Mouse (Mus musculus): Measurements from ENCODE around the gene Ints4. TPM values are rescaled to one million over a fixed set of nuclear protein-coding genes. Genes with fewer than 3 reads are reported as not detected.
A peak's percentile ranks its signal among the peaks of the same experiment; 100 is the strongest.
"Not testable (repeated sequence)": the region's sequence is repeated elsewhere in the genome, so short reads cannot be mapped to it uniquely, and the experiment has no call there.

Ints4 gene
- 52.5 and 53.3 TPM in 2 replicates for polyA plus RNA-seq (2012; rRNA removed)

DNA sequence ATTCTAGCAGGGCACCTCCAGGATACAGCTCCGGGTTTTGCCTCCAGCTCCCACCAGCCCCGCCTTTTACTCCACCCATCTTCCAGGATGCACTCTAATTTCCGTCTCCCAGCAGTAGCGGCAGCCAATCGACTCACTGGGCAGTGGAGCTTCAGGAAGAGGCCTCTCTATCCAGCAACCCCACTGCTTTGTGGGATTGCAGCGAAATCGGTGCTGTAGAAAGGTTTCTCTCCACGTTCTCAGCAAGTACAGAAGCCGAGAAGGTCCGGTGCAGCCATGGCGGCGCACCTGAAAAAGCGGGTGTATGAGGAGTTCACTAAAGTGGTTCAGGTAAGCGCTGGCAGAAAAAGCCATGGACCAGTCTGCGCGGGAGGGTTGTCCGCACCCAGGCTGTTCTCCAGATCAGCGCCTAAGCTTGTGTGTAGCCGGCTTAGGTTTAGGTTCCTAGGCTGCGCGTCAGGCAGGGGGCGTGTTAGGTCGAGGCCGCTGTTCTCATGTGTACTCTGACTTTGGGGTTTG is at the start of gene Ints4:
TSS of gene Ints4 (plus strand) at position 136 of the 519 bp plus-strand sequence.
- DNase-seq (ENCODE audit: low spot score) = peak; percentile 69

DNA sequence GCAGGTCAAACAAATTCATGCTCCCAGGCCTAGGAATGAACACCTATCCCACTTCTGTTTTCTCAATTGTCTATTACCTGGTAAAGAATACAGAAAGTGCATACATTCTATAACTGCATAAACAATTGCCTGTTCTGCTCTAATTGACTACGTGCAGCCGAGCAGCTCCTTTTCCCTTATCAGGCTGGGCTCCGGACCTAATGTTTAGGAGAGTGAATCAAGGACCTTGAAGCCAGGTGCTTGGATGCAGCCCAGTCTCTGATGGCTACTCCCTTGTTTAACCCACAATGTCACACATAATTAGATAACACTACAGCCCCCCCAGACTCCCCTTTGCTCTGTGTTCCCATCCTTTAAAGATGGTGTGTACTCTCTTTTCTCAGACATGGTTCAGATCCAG is 47.2 kb upstream of the Ints4 start:
- not testable (repeated sequence) for DNase-seq (ENCODE audit: low spot score)

DNA sequence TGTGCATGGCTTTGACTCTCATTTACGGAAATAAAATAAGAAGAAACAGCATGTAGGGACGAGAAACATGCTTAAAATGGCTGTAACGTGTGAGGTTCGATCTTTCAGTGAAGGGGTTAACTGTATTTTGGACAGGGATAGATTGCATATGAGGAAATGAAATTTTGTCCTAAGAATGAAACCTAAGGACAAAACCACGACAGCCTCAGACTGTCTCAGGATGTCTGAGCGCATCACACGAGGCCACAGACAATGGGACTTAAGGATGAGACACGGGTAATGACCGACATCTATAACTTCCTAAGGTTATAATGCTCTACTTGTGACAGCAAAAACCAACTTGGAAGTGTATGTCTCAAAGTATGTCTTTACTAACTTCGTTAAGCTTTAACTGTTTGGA is 46.2 kb upstream of the Ints4 start:
- no peak for DNase-seq (ENCODE audit: low spot score)

DNA sequence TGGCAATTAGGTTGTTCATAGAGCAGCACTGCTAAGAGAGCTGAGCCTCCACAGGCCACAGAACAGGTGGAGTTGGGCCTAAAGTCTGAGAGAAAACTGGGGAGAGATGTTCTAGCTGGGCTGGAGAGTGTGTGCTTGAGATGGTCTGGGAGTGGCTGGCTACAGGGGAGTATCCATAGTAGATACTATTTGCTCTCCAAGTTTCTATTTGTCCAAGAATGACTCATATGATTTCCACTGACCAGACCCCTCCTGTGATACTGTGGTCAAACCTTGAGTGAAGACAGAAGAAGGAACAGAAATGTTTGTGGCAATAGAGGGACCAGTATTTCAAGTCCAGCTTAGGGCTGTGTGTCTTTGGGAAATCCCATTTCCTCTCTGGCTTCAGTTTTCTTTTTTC is 41.8 kb upstream of the Ints4 start:
- no peak for DNase-seq (ENCODE audit: low spot score)

DNA sequence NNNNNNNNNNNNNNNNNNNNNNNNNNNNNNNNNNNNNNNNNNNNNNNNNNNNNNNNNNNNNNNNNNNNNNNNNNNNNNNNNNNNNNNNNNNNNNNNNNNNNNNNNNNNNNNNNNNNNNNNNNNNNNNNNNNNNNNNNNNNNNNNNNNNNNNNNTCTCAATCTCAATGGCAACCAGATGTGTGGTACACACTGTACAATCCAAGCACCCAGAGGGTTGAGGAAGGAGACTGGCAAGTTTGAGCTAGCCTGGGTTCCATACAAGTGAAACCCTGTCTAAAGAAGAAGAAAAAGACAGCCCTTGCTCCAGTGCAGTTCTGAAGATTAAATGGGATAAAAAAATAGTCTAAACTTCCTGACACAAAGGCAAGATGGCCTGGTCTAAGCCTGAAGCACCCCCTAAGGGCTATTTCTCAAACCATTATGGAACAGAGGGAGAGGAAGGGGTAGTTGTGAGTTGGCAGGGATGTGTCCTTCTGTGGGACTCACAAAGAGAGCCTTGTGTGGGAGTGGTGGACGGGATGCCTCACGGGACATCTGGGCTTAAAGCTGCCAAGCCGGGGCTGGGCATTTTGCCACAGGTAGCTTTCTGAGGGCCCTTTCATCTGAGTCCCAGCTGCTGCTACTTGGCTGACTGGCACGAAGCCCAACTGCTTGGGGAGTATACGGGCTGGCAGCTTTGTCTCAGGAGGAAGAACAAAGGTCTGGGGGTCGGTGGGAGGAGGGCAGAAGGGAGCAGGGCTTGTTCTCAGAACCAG is 34.4 kb upstream of the Ints4 start:
- peak; percentile 30 for DNase-seq (ENCODE audit: low spot score)

DNA sequence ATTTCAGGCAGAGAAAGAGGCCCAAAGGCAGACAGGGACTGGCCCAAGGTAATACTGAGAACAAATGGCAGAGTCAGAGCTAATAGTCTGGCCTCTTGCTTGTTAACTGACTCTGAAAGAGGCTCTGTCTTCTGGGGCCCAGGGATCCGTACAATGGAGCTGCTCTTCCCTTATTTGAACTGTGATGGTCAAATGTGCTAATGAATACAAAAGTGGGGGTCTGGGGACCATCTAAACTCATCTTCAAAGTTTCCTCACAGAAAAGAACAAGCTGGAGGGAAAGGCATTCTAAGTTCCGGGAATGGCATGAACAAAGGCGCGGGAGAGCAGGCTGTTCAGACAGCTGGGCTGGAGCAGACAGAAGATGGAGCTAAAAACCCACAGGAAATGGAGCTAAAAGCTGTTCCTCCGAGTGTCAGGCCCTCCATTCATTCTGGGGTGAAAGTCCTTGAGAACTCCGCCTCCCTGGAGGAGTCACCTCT is 33.7 kb upstream of the Ints4 start:
- DNase-seq (ENCODE audit: low spot score) = no peak

DNA sequence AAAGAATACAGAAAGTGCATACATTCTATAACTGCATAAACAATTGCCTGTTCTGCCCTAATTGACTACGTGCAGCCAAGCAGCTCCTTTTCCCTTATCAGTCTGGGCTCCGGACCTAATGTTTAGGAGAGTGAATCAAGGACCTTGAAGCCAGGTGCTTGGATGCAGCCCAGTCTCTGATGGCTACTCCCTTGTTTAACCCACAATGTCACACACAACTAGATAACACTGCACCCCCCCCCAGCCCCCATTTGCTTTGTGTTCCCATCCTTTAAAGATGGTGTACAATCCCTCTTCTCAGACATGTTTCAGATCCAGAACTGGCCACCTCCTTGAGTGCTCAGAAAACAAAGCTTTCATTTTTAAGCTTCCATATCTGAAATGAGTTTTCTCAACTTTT is 29.7 kb upstream of the Ints4 start, which contains the start of gene Kctd14:
TSS of gene Kctd14 (plus strand) at position 301 of the 400 bp plus-strand sequence.
- not testable (repeated sequence) for DNase-seq (ENCODE audit: low spot score)

DNA sequence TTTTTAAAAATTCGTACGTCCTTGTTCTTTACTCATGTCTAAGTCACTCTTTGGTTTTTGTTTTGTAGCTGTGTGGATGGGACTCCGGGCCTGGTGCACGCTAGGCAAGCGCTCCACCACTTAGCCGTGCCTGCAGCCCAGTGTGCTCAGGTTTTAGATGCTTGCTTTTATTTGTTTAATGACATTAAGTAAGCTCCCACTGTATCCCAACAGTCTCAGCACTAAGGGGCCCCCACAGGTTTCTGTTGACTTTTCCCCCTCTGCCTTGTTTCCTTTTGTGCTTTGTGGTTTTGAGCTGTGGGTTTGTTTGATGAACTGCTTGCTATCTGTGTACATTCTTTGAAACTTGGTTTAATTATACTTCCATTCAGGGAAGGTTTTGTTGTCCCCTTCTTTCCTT is 28.6 kb upstream of the Ints4 start:
- no peak for DNase-seq (ENCODE audit: low spot score)

DNA sequence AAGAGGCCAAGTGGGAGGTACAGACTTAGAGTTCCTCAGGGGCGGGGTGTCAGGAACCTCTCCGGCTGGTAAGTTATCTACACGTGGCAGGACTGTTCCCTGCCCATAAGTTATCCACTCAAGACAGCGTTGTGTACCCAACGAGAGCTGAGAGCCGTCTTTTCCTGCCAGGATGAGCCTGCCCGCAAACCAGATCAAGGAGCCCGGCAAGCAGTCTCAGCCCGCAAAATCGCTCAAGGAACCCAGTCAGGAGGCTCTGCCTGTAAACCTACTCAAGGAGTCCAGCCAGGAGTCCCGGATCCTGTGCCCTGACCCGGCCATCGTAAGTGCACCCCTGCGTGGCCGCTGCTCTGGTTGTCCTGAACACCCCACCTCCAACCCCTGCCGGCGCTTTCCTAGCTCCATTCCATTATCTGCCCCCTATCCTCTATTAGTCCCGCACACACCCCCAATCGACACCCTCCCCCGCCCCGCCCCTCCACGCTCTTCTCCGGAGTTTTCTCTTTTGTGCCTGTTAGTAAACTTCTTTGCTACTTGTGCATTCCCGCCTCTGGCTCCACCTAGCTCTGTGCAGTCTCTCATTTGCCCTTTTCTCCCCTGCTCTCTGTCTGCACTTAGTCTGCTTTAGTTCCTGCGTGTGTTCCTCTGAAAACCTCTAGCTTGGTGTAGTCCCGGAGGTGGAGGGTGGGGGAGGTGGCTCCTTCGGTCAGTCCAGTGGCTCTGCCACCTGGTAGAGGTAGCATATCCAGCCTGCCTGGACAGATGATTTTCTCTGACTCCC is 27.4 kb upstream of the Ints4 start:
- no peak for DNase-seq (ENCODE audit: low spot score)

DNA sequence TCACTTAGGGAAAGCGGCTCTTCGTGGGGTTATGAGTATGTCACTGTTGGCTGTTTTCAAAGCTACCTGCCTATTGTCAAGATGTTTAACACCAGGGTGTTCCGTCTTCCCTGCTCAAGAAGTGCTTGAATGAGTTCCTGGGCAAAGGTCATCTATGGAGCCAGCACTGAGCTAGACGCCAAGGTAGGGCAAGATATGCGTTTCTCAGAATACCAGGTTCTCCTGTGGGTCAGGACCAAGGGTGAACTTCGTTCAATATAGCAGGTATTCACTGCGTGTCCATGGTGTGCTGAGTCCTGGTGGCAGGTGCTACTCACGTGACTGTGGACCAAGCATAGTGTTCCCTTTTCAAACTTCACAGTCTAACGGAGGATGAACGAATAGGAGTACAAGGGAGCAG is 26.0 kb upstream of the Ints4 start:
- DNase-seq (ENCODE audit: low spot score) = no peak

DNA sequence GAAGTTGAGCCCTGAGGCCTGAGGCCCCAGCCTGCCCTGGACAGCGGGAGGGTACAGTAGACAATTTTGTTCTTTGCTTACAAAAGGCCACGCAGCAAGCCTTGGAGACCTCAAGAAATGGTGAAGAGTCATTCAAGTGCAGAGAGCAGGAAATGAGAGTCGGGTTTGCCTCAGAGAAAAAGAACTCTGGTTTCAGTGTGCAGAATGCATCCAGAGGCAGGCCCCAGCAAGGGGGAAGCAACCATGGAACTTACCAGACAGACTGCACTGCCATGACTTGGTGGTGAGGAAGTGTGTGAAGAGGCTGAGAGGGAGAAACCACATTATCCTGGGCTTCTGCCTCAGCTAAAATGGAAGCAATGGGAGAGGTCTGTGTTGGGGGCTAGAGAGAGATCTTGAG is 25.2 kb upstream of the Ints4 start:
- DNase-seq (ENCODE audit: low spot score) = no peak

DNA sequence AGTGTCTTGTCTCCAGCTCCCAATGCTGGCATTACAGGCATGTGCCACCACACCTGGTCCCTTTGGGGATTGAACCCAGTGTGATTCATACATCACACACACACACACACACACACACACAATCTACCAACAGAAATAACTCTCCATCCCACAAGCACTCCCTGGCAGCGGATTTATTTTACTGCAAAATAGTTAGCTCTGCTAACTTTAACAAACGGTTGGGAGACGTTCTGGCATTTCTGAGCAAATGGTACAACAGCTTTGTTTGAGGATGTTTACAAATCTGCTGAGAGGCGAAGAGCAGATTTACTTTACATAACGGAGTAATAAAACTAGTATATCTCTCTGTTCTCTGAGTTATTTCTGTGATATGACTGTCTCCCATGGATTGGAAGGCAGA is 7.8 kb upstream of the Ints4 start:
- DNase-seq (ENCODE audit: low spot score) = no peak

DNA sequence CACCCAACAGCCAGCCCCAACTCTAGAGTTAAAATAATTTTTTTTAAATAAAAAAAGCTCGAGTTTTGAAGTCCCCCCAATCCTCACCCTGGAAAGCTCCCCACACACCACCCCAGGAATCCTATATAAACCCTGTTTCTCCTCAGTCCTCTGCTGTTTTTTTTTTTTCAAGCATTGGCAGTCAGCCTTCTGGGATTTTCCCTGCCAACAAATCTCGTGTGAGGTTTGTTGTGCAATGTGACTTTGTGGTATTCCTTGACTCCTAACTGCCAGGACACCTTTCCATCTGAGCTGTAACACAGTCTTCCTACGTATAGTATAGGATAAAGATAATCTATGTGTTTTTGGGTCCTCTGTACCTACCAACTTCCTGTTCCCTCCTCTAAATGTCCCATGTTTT is 1.4 kb upstream of the Ints4 start:
- DNase-seq (ENCODE audit: low spot score) = no peak

DNA sequence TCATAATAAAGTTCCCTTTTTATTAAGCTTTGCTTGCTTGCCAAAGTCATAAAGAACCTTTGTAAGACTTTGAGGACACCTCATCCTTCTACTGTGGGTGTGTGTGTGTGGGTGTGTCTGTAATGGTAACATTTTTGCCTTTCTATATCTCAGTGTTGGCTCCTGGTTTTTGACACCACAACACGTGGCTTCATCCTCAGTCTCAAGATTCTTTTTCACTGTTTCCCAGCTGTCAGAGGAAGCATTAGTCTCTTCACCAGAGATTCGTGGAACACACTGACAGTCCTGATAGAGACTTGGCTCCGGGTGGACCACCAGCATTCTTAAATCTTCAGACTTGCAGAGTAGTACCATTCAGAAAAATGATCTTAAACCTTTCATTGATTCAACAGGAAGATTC is 466 bp upstream of the Ints4 start:
- DNase-seq (ENCODE audit: low spot score) = no peak

DNA sequence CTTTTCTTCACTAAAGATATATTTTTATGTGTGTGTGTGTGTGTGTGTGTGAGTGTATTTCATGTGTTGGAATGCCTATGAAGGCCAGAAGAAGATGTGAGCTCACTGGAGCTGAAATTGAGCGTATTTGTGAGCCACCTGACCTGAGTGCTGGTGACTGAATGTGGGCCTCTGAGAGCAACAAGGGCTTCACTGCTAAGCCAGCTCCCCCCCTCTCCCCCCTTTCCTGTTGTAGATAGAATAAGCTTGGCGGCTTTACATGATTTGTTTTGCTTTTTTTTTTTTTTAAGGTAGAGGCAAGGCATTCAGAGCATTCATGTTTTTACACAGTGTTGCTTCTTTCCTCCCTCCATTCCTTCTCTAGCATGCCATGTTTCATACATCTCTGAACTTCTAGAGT is 2.6 kb downstream of the Ints4 start:
- no peak for DNase-seq (ENCODE audit: low spot score)

DNA sequence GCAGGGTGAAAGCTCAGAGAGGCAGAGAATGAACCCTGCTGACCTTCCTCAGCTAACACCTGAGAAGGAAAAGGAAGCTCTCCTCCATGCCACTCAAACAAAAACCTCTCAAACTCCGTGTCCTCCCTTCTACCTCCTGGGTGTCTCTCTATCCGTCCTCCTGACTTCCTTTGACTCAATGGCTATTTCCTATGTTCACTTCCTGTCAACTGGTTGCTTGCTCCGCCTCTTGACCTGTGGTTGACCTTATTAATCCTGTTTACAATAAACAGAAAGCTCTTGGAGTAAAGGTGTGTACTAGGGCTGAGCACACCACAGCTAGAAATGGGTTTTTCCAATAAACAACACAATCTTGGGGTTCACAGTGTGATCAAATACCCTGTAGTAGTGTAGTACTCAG is 10.4 kb downstream of the Ints4 start:
- DNase-seq (ENCODE audit: low spot score) = no peak

DNA sequence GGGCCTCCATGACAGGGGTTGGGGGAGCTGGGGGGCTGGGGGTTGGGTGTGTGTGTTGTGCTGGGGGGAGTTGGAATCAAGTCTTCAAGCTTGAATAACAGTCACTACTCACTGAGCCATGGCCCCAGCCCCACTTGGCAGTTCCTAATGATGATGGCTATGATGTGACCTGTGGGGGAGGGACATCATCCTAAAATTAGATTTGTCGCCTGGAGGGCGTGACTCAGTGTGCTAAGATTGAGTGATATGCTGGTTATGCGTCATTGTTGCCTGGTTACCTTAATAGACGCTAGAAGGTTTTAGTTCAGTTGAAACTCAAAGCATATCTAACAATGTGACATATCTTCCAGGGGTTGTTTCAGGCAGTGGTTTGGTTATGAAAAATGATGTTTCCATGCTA is 11.7 kb downstream of the Ints4 start:
- DNase-seq (ENCODE audit: low spot score) = no peak

DNA sequence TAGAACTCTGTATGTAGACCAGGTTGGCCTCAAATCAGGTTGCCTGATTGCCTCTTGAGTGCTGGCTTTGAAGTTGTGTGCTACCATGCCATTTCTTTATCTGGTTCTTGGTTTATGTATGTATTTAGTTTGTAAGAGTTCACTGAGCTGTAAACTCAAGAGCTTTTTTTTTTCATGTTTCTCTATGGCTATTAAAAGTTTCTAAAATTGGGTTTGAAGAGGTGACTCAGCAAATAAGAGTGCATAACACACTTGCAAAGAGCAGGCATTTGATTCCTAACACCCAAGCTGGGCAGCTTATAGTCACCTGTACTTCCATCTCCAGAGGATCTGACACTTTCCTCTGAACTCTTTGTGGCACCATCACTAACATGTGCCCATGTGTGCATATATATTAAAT is 14.3 kb downstream of the Ints4 start:
- DNase-seq (ENCODE audit: low spot score) = no peak

DNA sequence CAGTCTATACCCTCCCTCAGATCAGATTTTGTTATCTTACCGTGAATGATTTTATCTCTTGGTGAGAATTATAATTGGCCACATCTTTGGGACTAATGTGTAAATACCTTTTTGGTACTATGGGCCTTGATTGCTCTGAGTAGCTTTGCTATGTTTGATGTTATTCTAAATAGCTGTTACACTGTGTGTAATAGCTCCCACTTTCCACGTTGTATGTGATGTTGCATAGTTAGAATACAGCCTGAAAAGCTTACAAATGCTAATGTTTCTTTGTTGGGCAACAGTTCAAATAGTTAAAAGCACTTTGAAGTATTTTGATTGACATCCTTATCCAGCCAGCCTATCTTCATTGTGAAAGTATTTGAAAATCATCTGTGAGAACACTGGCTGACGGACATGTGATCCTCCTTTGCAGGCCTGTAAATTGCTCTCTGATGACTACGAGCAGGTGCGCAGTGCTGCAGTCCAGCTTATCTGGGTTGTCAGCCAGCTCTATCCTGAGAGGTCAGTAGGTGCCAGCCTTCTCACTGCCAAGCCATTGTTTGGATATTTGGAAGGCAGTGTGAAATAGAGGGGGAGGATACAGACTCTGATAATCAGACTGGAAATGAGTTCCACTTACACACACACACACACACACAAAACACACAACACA is 19.9 kb downstream of the Ints4 start:
- no peak for DNase-seq (ENCODE audit: low spot score)

DNA sequence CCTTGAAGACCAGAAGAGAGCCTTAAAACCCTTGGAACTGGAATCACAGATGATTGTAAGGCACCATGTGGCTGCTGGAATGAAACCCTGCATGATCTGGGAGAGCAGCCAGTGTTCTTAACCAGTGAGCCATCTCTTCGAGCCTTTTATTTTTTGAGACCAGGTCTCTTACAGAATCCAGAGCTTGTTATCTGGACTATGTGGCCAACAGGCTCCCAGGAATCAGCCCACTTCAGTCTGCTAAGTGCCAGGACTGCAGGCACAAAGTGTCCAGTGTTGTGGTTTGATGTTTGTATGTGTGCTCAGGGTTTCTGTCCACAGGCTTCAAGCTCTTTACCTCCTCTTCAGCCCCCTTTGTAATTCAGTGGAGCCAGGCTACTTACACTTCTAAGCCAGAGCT is 34.0 kb downstream of the Ints4 start:
- DNase-seq (ENCODE audit: low spot score) = no peak

DNA sequence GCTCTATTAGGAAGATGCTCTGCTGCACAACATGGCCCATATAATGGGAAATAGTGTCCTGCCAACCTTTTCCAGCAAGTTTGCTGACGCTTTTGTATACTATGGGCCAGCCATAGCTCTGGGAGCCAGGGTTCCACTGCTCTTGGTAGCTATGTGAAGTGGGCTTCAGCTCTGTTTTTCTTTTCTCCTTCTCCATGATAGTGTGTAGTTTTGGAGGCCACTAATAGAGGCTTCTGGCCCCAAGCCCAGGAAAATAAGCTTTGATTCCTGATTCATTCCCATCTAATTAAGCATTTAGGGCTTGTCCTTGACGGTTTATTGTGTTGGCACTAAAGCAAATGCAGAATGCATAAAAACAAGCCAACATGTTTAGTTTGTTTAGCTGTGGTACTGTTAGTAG is 39.2 kb downstream of the Ints4 start:
- DNase-seq (ENCODE audit: low spot score) = no peak

DNA sequence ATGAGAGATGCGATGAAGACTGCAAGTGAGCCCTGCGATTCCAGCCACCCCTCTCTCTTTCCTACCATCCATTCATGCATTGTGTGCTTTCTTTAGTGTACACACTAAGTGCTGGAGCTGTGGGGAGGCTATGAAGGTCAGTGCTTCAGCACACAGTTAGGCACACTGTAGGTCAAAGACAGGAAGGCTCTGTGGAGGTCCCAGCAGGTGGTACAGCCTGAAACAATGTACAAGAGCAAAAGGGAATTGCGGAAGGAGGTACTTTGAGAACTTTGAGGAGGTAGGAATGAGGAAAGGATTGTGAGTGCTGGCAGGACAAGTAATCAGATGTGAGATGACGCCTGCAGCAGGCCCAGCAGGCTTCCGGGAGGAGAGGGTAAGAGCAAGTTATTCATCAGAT is 54.8 kb downstream of the Ints4 start:
- no peak for DNase-seq (ENCODE audit: low spot score)

Measured in urinary bladder, adult 2 months (tissue).